Mouse (Mus musculus) hindbrain, embryonic 13.5 days (tissue): ENCODE measurements at regions not wholly inside any gene's neighbourhood (a gene's known extent, or its start where the extent isn't known, plus 50 kb on each side); places are given as distances from the start of the nearest gene placed in this dataset.

Source experiments
- ATAC-seq: fragments of 200-750 bp; cut with Nextera tagmentation; 2 replicates; pipeline ENCODE4 v1.8.0; 2017; ENCODE audit warnings: moderate TSS enrichment; ENCODE audit not compliant: low FRiP score
- H3K27ac ChIP-seq: fragments of 300-500 bp; sonication (generic); 2 replicates; pipeline ENCODE4 v1.5.1; 2015; ENCODE audit warnings: inconsistent platforms, mild to moderate bottlenecking, moderate library complexity
- H3K27me3 ChIP-seq: fragments of 300-500 bp; sonication (generic); 2 replicates; pipeline ENCODE4 v1.6.1; 2015; ENCODE audit warnings: mild to moderate bottlenecking, inconsistent platforms
- H3K36me3 ChIP-seq: fragments of 300-500 bp; sonication (generic); 2 replicates; pipeline ENCODE4 v1.6.1; 2015; ENCODE audit warnings: mild to moderate bottlenecking, inconsistent platforms
- H3K4me1 ChIP-seq: fragments of 300-500 bp; sonication (generic); replicated peaks from 2 replicates; pipeline ENCODE4 v1.6.1; 2015; ENCODE audit warnings: inconsistent platforms
- H3K4me2 ChIP-seq: fragments of 300-500 bp; sonication (generic); 2 replicates; pipeline ENCODE4 v1.6.1; 2015; ENCODE audit warnings: inconsistent platforms, mild to moderate bottlenecking, moderate library complexity
- H3K4me3 ChIP-seq: fragments of 300-500 bp; sonication (generic); 2 replicates; pipeline ENCODE4 v1.5.1; 2015; ENCODE audit warnings: mild to moderate bottlenecking, inconsistent platforms
- H3K9ac ChIP-seq: fragments of 300-500 bp; sonication (generic); 2 replicates; pipeline ENCODE4 v1.6.1; 2015; ENCODE audit warnings: mild to moderate bottlenecking, inconsistent platforms
- H3K9me3 ChIP-seq: fragments of 300-500 bp; sonication (generic); 2 replicates; pipeline ENCODE4 v1.6.1; 2016; ENCODE audit warnings: inconsistent platforms
- WGBS: fragments of 180-500 bp; shearing (Covaris S2); methylation state at CpG from one replicate; pipeline ENCODE4 v1.1.7; 2015; 5-methylcytosine and 5-hydroxymethylcytosine counted together

DNA sequence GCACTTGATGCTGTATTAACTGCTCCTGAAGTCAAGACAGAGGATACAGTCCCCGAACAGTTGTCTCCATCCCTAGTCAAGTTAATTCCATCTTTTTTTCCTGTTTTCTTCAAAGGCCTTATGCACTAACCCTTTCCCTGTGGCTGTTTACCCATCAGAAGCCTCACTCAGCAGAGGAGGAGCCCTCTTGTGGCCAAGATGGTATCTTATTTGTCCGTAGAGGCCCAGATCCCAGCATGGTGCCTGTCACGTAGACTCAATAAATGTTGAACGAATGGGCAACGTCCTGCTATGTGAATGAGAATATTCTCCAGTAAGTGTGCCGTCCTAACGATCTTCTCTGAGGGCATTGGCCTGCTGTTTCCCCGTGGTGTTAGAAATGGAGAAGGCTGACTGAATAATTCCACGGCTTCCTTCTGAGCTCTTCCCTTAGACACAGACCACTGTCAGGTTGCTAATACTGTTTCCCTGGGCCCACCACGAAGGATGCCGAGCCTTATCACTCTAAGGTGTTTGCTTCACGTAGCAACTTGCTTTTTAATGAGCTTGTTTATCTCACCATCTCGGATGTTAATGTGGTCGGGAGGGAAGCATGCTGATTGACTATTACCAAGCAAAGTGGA lies 113.1 kb upstream of the Fmo9 start:
- no peak overlapping the region for H3K4me3 ChIP-seq
- H3K4me2 ChIP-seq: no peak overlapping the region
- peaks cover 14% of the 10 kb centered on the region; the same call in 1 of the 2 replicates for H3K4me1 ChIP-seq
- no peaks in the 10 kb centered on the region for H3K27me3 ChIP-seq
- no peak overlapping the region for H3K27ac ChIP-seq
- no peaks in the 10 kb centered on the region for H3K36me3 ChIP-seq
- WGBS: 46% methylated on average over 14 of the region's 14 CpGs
- H3K9ac ChIP-seq: no peak overlapping the region
- no peaks in the 10 kb centered on the region for H3K9me3 ChIP-seq
- ATAC-seq: no peak

DNA sequence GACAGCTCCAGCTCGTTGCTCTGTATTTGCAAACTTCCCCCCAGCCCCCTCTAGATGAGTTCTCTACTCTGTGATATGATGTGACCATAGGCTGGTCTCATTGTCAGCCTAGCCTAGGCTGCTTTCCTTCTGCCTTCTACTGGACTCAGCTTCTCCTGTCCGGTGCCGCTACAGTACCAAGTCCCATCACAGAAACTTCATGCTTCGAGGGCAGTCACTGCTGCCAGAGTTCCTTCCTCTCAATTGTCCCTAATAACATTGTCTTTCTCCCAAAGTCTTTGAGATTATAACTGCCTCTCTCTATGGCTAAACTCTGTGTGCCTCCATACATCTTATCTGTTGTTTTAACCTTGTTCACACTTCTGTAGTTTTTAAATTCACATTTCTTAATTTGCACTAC lies 114.0 kb upstream of the Fmo9 start:
- no peak overlapping the region for H3K4me3 ChIP-seq
- no peak overlapping the region for H3K27ac ChIP-seq
- no peaks in the 10 kb centered on the region for H3K27me3 ChIP-seq
- H3K36me3 ChIP-seq: no peaks in the 10 kb centered on the region
- H3K4me2 ChIP-seq: no peak overlapping the region
- H3K9ac ChIP-seq: no peak overlapping the region
- no peaks in the 10 kb centered on the region for H3K9me3 ChIP-seq
- WGBS: 88% methylated on average over 4 of the region's 4 CpGs
- no peak for ATAC-seq
- peaks cover 14% of the 10 kb centered on the region; the same call in 1 of the 2 replicates for H3K4me1 ChIP-seq

GRCm38 (mm10) chr1:166796362-166796925 lies 114.8 kb upstream of the Fmo9 start:
- H3K4me3 ChIP-seq: no peak overlapping the region
- no peak overlapping the region for H3K27ac ChIP-seq
- H3K36me3 ChIP-seq: no peaks in the 10 kb centered on the region
- H3K4me1 ChIP-seq: peaks cover 22% of the 10 kb centered on the region
- H3K9me3 ChIP-seq: no peaks in the 10 kb centered on the region
- H3K27me3 ChIP-seq: no peaks in the 10 kb centered on the region
- ATAC-seq: no peak
- WGBS: 73% methylated on average over 6 of the region's 6 CpGs
- H3K4me2 ChIP-seq: no peak overlapping the region
- no peak overlapping the region for H3K9ac ChIP-seq

DNA sequence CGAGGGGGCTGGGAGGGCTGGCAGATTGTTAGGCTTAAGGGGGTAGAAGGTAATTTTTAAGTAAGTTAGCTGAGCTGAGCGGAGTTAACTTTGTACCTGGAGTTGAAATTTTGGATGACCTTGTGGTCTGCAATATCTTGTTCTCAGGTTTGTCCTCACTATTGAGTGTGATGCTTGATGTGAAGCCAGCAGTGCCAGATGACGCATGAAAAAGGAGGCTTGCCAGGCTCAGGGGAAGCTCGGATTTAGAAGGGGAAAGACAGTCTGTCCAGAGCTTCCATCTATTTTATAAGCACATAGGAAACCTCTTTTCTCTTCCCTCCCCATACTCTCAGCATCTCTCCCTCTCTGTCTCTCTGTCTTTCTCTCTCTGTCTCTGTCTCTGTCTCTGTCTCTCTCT lies 115.3 kb upstream of the Fmo9 start:
- no peak overlapping the region for H3K9ac ChIP-seq
- H3K27me3 ChIP-seq: no peaks in the 10 kb centered on the region
- no peaks in the 10 kb centered on the region for H3K36me3 ChIP-seq
- no peaks in the 10 kb centered on the region for H3K9me3 ChIP-seq
- no peak for ATAC-seq
- WGBS: 85% methylated on average over 4 of the region's 4 CpGs
- peaks cover 23% of the 10 kb centered on the region for H3K4me1 ChIP-seq
- H3K4me2 ChIP-seq: no peak overlapping the region
- no peak overlapping the region for H3K4me3 ChIP-seq
- H3K27ac ChIP-seq: no peak overlapping the region

- WGBS: 74% methylated on average over 11 of the region's 11 CpGs
- no peak for ATAC-seq
- Histone ChIP-seq H3K4me1 (peaks cover 13% of the 10 kb centered on the region; the same call in 1 of the 2 replicates), H3K27me3 (no peaks in the 10 kb centered on the region), H3K36me3 (no peaks in the 10 kb centered on the region), H3K4me3 (no peak overlapping the region), H3K4me2 (no peak overlapping the region), H3K27ac (peak overlapping the region; percentile 64), H3K9ac (no peak overlapping the region), H3K9me3 (no peaks in the 10 kb centered on the region)
Measured at GRCm38 (mm10) chr1:166800953-166801603, 119.4 kb upstream of the Fmo9 start.

- WGBS: 59% methylated on average over 4 of the region's 4 CpGs
- no peaks in the 10 kb centered on the region for H3K36me3 ChIP-seq
- H3K27ac ChIP-seq: no peak overlapping the region
- no peak overlapping the region for H3K9ac ChIP-seq
- ATAC-seq: no peak
- no peak overlapping the region for H3K4me3 ChIP-seq
- H3K27me3 ChIP-seq: no peaks in the 10 kb centered on the region
- H3K9me3 ChIP-seq: no peaks in the 10 kb centered on the region
- peaks cover 9% of the 10 kb centered on the region for H3K4me1 ChIP-seq
- no peak overlapping the region for H3K4me2 ChIP-seq
Measured at GRCm38 (mm10) chr1:166801929-166802328, 120.3 kb upstream of the Fmo9 start.

DNA sequence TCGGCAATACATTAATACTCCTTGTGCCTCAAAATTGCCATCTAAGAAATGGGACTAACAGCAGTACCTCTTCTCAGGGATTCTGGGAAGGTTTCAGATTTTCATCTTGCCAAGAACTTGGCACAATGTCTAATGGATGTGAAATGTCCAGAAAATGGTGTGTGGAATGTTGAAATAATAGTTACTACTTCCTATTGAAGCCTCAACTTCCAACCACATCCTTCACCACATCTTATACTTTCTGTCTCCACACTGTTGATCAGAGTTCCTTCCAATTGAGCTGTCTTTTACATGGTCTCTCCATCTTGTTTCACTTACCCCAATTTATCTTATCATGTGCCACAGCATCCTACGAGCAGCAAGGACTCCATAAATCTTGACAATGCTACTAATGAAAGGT lies 122.3 kb upstream of the Fmo9 start:
- no peak overlapping the region for H3K27ac ChIP-seq
- no peak overlapping the region for H3K4me3 ChIP-seq
- WGBS: 87% methylated on average over 2 of the region's 2 CpGs

GRCm38 (mm10) chr1:166804333-166804732 lies 122.7 kb upstream of the Fmo9 start:
- no peak for ATAC-seq
- H3K4me3 ChIP-seq: no peak overlapping the region
- WGBS: 92% methylated on average over 1 of the region's 1 CpGs

More for the DNA sequence above, 122.3 kb upstream of the Fmo9 start:
- Histone ChIP-seq H3K27me3 (no peaks in the 10 kb centered on the region), H3K36me3 (no peaks in the 10 kb centered on the region), H3K4me1 (peaks cover 18% of the 10 kb centered on the region), H3K4me2 (no peak overlapping the region), H3K9me3 (no peaks in the 10 kb centered on the region), H3K9ac (no peak overlapping the region)
- ATAC-seq: no peak

DNA sequence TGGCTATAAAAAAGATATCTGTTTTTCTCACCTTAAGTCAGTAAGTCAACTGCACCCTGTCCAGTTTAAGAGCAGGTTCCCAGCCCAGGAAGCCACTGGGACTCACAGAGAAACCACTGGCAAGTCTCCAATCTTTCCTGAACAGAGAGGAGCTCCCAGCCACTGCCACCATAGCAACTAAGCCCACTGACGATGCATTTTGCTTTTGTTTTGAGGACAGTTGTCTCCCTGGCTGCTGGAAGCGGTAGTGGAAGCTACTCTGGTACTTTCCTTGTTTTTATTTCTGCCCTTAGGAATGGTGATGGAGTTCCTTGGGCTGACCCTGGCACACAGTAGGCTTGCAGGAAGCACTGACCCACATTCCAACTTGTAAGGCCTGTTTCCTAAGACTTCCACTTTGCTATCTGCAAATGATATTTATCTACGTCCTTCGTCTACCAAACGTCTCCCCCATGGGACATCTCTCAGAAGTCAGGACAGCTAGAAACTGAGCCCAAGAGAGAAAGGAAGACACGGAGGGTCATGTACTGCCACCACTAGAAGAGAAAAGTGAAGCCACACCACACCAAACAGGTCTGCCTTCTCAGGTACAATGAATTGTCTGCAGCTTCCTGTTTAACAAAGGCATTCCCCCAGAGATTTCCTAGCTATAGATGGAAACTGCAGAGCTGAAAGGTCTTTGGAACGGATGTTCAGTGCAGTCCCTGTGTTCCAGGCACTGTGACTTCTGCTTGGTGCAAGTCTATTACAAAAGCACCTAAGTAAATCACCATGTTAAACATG lies 125.7 kb upstream of the Fmo9 start:
- ATAC-seq: 0 out of 2 replicates have a peak, but pooled peaks have one; percentile 17
- Histone ChIP-seq H3K9me3 (no peaks in the 10 kb centered on the region), H3K27ac (no peak overlapping the region), H3K27me3 (no peaks in the 10 kb centered on the region), H3K36me3 (no peaks in the 10 kb centered on the region), H3K4me2 (no peak overlapping the region), H3K4me1 (peaks cover 15% of the 10 kb centered on the region), H3K9ac (no peak overlapping the region), H3K4me3 (no peak overlapping the region)
- WGBS: 61% methylated on average over 7 of the region's 7 CpGs

More at GRCm38 (mm10) chr1:166804333-166804732, 122.7 kb upstream of the Fmo9 start:
- Histone ChIP-seq H3K36me3 (no peaks in the 10 kb centered on the region), H3K9ac (no peak overlapping the region), H3K4me2 (no peak overlapping the region), H3K27me3 (no peaks in the 10 kb centered on the region), H3K9me3 (no peaks in the 10 kb centered on the region), H3K4me1 (peaks cover 18% of the 10 kb centered on the region), H3K27ac (no peak overlapping the region)

- ATAC-seq: no peak
- WGBS: 82% methylated on average over 9 of the region's 9 CpGs
- no peaks in the 10 kb centered on the region for H3K9me3 ChIP-seq
- no peak overlapping the region for H3K4me3 ChIP-seq
- H3K4me2 ChIP-seq: no peak overlapping the region
- no peak overlapping the region for H3K27ac ChIP-seq
- peaks cover 15% of the 10 kb centered on the region for H3K4me1 ChIP-seq
- no peaks in the 10 kb centered on the region for H3K27me3 ChIP-seq
- H3K36me3 ChIP-seq: no peaks in the 10 kb centered on the region
- H3K9ac ChIP-seq: no peak overlapping the region
Measured at GRCm38 (mm10) chr1:166811341-166812071, 129.9 kb upstream of the Fmo9 start.

DNA sequence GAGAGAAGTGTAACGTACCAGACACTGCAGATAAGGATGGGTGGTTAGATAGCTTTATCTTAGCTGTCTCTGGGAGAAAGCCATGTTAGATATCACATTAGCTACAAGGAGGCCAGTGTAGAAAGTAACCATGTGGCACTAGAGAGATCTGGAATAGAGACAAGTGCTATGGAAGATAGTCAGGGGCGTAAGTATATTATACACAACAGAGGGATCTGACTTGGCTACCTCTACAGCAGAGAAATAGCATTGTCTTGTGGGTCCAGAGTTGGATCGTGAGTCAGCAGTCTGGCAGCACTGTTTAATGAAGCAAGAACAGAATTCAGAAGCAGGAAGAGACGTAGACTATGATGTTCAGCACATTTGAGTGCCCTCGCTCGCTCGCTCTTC lies 130.4 kb upstream of the Fmo9 start:
- Histone ChIP-seq H3K4me3 (no peak overlapping the region), H3K4me2 (no peak overlapping the region), H3K9me3 (no peaks in the 10 kb centered on the region), H3K4me1 (peaks cover 14% of the 10 kb centered on the region), H3K9ac (no peak overlapping the region), H3K27me3 (no peaks in the 10 kb centered on the region), H3K27ac (no peak overlapping the region), H3K36me3 (no peaks in the 10 kb centered on the region)
- no peak for ATAC-seq
- WGBS: 83% methylated on average over 7 of the region's 7 CpGs

DNA sequence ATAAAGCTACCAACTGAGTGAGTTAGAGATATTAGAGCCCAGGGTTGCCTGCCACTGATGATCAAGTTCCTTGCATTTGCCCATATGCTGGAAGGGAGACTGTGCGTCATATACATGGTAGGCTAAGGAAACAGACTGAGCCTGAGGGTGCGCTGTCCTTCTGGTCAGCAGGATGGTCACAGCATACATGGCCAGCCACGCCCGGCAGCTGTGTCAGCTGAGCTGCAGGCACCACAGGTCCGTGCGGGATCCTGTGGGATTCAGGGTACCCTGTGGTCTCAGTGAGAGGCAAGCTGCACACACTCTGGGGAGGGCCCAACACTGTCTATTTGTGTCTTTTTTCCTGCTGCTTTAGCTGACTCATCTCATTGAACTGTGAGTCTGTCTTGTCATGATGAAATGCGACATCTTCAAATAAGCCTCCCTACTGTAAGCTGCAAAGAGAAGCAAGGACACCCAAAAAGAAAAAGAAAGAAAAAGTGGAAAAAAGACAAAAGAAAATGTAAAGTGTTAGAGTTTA lies 131.3 kb upstream of the Fmo9 start:
- Histone ChIP-seq H3K4me2 (no peak overlapping the region), H3K36me3 (no peaks in the 10 kb centered on the region), H3K27me3 (no peaks in the 10 kb centered on the region), H3K9ac (no peak overlapping the region), H3K27ac (no peak overlapping the region), H3K9me3 (no peaks in the 10 kb centered on the region), H3K4me1 (peaks cover 6% of the 10 kb centered on the region; the same call in 1 of the 2 replicates), H3K4me3 (no peak overlapping the region)
- WGBS: 91% methylated on average over 7 of the region's 7 CpGs
- no peak for ATAC-seq
